Mouse (Mus musculus): ENCODE data around the gene Tle4.

Tle4 gene

GRCm38 (mm10) chr19:14451329-14451728 lies 146.5 kb downstream of the Tle4 start:
- DNase-seq = no peak

GRCm38 (mm10) chr19:14449738-14450137 lies 148.1 kb downstream of the Tle4 start:
- no peak for DNase-seq

GRCm38 (mm10) chr19:14448586-14448985 lies 149.3 kb downstream of the Tle4 start:
- no peak for DNase-seq

- DNase-seq = no peak
Measured at GRCm38 (mm10) chr19:14447474-14447873, 150.4 kb downstream of the Tle4 start.

- no peak for DNase-seq
Measured at GRCm38 (mm10) chr19:14441861-14442260, 156.0 kb downstream of the Tle4 start.

- no peak for DNase-seq
Measured at GRCm38 (mm10) chr19:14437226-14437625, 160.6 kb downstream of the Tle4 start.

GRCm38 (mm10) chr19:14436567-14436966 lies 161.3 kb downstream of the Tle4 start:
- DNase-seq = no peak

GRCm38 (mm10) chr19:14435681-14436376 lies 162.0 kb downstream of the Tle4 start:
- DNase-seq = peak; percentile 10 to 20

- no peak for DNase-seq
Measured at GRCm38 (mm10) chr19:14433900-14434299, 164.0 kb downstream of the Tle4 start.

- no peak for DNase-seq
Measured at GRCm38 (mm10) chr19:14432436-14432835, 165.4 kb downstream of the Tle4 start.

GRCm38 (mm10) chr19:14426920-14427319 lies 170.9 kb downstream of the Tle4 start:
- no peak for DNase-seq

GRCm38 (mm10) chr19:14426244-14426868 lies 171.5 kb downstream of the Tle4 start:
- no peak for DNase-seq

GRCm38 (mm10) chr19:14425122-14425521 lies 172.7 kb downstream of the Tle4 start:
- DNase-seq = no peak

- DNase-seq = no peak
Measured at GRCm38 (mm10) chr19:14424016-14424964, 173.6 kb downstream of the Tle4 start.

GRCm38 (mm10) chr19:14421691-14422090 lies 176.2 kb downstream of the Tle4 start:
- no peak for DNase-seq

GRCm38 (mm10) chr19:14419886-14420285 lies 178.0 kb downstream of the Tle4 start:
- DNase-seq = no peak

- DNase-seq = peak; percentile 76 to 87
Measured at GRCm38 (mm10) chr19:14416845-14417244, 181.0 kb downstream of the Tle4 start.

- DNase-seq = no peak
Measured at GRCm38 (mm10) chr19:14415996-14416395, 181.9 kb downstream of the Tle4 start.

- no peak for DNase-seq
Measured at GRCm38 (mm10) chr19:14414957-14415356, 182.9 kb downstream of the Tle4 start.

- DNase-seq = no peak
Measured at GRCm38 (mm10) chr19:14406603-14407002, 191.2 kb downstream of the Tle4 start.
